Comparison of ENCODE assay signal across 20 mouse cellular contexts in the genomic region with DNA sequence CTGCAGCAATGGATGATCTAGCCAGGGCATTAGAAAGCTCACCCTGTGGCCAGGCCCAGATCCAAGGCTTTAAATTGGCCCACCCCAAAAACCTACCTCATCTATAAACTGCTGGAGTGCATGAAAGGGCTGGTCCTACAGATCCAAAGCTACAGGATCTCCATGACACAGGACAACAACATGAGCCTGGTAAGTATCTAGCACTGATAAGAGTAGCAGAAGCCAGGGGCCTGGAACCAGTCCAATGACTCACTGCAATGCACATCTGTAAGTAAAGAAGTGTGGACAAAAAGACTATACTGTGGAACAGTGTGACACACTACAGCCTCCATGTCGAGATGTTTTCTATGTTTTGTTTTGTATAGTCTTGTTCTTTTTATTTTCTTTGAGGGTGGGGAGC. TPM values are rescaled to one million over a fixed set of nuclear protein-coding genes. Genes with fewer than 3 reads are reported as not detected.
DNase-seq lines count a peak whose midpoint lies in the region; ATAC-seq lines count a peak whose summit lies in the region.
"Had no signal": no experiment of that assay in that cellular context is flagged by ENCODE, and none has a peak within 500 bp of the region (broad histone marks: within the 10 kb centered on the region; RNA-seq: fewer than 3 reads in every experiment).

No protein-coding gene starts in this region.

- peaks cover 6 to 26% of the 10 kb centered on the region in 2 experiments for H3K4me1 ChIP-seq in heart, embryonic 14.5 days (ENCODE audit: control insufficient read depth in 2 of 2, insufficient read depth in 2 of 2, low read length in 2 of 2)
- peaks cover 3% of the 10 kb centered on the region; the same call in 1 of the 2 replicates for H3K4me1 ChIP-seq in forebrain, embryonic 11.5 days (replicated peaks; ENCODE audit: control insufficient read depth, insufficient read depth, low read length)
- H3K4me1 ChIP-seq: embryonic facial prominence, embryonic 12.5 days had no signal

- H3K4me3 ChIP-seq in heart, embryonic 14.5 days (ENCODE audit: control insufficient read depth in 1 of 2, insufficient read depth in 1 of 2, low read depth in 1 of 2, low read length in 2 of 2) = no peak overlapping the region
- no peak overlapping the region for H3K4me3 ChIP-seq in forebrain, embryonic 11.5 days (ENCODE audit: low read depth, low read length)
- H3K4me3 ChIP-seq: embryonic facial prominence, embryonic 12.5 days; forebrain, embryonic 10.5 days; midbrain, embryonic 15.5 days had no signal

- WGBS in heart, embryonic 14.5 days = 15% methylated on average over 1 of the region's 1 CpGs
- 83% methylated on average over 1 of the region's 1 CpGs for WGBS in forebrain, embryonic 11.5 days

- H3K36me3 ChIP-seq in heart, embryonic 14.5 days (ENCODE audit: control insufficient read depth, insufficient read depth, low read length) = peaks cover 4% of the 10 kb centered on the region; the same call in 1 of the 2 replicates
- H3K36me3 ChIP-seq in forebrain, embryonic 11.5 days (ENCODE audit: control insufficient read depth, insufficient read depth, low read length) = no peaks in the 10 kb centered on the region

- DNase-seq in heart, postnatal 25 days (ENCODE audit: low spot score) = no peak
- DNase-seq in MEL-GATA-1-ER (ENCODE audit: extremely low read depth, low read depth) = peak; percentile 55
- DNase-seq in adrenal gland, adult 8-10 months = no peak
- no peak for DNase-seq in forebrain, embryonic 11.5 days (ENCODE audit: low spot score)
- DNase-seq: cerebellum, adult 11-12 months; kidney, adult 11 months; kidney, postnatal 14 days; thymus, postnatal 4 days had no signal

- H3K27me3 ChIP-seq in heart, embryonic 14.5 days (ENCODE audit: control insufficient read depth, insufficient read depth, low read length) = no peaks in the 10 kb centered on the region
- H3K27me3 ChIP-seq in forebrain, embryonic 11.5 days (ENCODE audit: control insufficient read depth, insufficient read depth, low read length) = no peaks in the 10 kb centered on the region
- H3K27me3 ChIP-seq: embryonic facial prominence, embryonic 12.5 days; midbrain, embryonic 15.5 days had no signal

- intact Hi-C loops in heart, postnatal 25 days (cut with DNase I) = no loop called here

- no peak overlapping the region for H3K4me2 ChIP-seq in heart, embryonic 14.5 days (ENCODE audit: low read length)
- H3K4me2 ChIP-seq in forebrain, embryonic 11.5 days (ENCODE audit: low read depth, low read length, severe bottlenecking) = no peak overlapping the region
- H3K4me2 ChIP-seq: embryonic facial prominence, embryonic 12.5 days; midbrain, embryonic 15.5 days had no signal

- ATAC-seq in heart, embryonic 14.5 days (ENCODE audit: insufficient number of reproducible peaks, insufficient read depth, low FRiP score, low read depth) = peak; percentile 64; the same call in 1 of the 2 replicates
- ATAC-seq in erythroblast, adult 5-6 weeks (replicated peaks; ENCODE audit: low FRiP score, poor library complexity, severe bottlenecking) = peak; percentile 55; the same call in 1 of the 2 replicates
- ATAC-seq in megakaryocyte-erythroid progenitor cell, adult 5-6 weeks (replicated peaks; ENCODE audit: low FRiP score, low TSS enrichment, poor library complexity, severe bottlenecking) = peak; percentile 82
- no peak for ATAC-seq in forebrain, embryonic 11.5 days (replicated peaks; ENCODE audit: low FRiP score)
- ATAC-seq: activated CD4-positive, CD25-positive, alpha-beta regulatory T cell, adult 4 months; CD4-positive, CD25-positive, alpha-beta regulatory T cell, adult 4 months; midbrain, embryonic 15.5 days had no signal

- no peak overlapping the region for H3K27ac ChIP-seq in heart, embryonic 14.5 days (replicated peaks in 1 of 2; ENCODE audit: control insufficient read depth in 1 of 2, insufficient read depth in 1 of 2, low read depth in 2 of 2, low read length in 2 of 2)
- no peak overlapping the region for H3K27ac ChIP-seq in forebrain, embryonic 11.5 days (ENCODE audit: low read depth, low read length)
- H3K27ac ChIP-seq: embryonic facial prominence, embryonic 12.5 days; forebrain, embryonic 10.5 days; midbrain, embryonic 15.5 days had no signal

- no peak overlapping the region for H3K9ac ChIP-seq in heart, embryonic 14.5 days (ENCODE audit: low read length)
- no peak overlapping the region for H3K9ac ChIP-seq in forebrain, embryonic 11.5 days (ENCODE audit: low read length)
- H3K9ac ChIP-seq: embryonic facial prominence, embryonic 12.5 days; midbrain, embryonic 15.5 days had no signal

- H3K9me3 ChIP-seq in heart, embryonic 14.5 days (ENCODE audit: control insufficient read depth, low read length) = no peaks in the 10 kb centered on the region
- no peaks in the 10 kb centered on the region for H3K9me3 ChIP-seq in forebrain, embryonic 11.5 days (ENCODE audit: control insufficient read depth, low read length)
- H3K9me3 ChIP-seq: embryonic facial prominence, embryonic 12.5 days; forebrain, embryonic 10.5 days; midbrain, embryonic 15.5 days had no signal

RNA-seq across cellular contexts. Expression of a gene that starts 13.9 kb away (rescaled TPM):
- 29.9 and 32.9 TPM in 2 replicates for polyA plus RNA-seq in heart, embryonic 14.5 days (2014; fragmentation: Nextera tagmentation; extraction: Ambion mirVana)
- total RNA-seq in heart, postnatal 25 days (2021) = 10 to 100 TPM; 33.8 to 34.3 TPM
- total RNA-seq in erythroblast, adult 5-6 weeks (2015; ENCODE audit: low replicate concordance) = 3.3 and 4.6 TPM in 2 replicates
- 3.1 and 4.0 TPM in 2 replicates for total RNA-seq in erythroblast, adult 5-6 weeks (2017; ENCODE audit: low replicate concordance)
- total RNA-seq in megakaryocyte-erythroid progenitor cell, adult 5-6 weeks (2014; fragmentation: Nextera tagmentation) = 18.1 and 20.7 TPM in 2 replicates
- 13.3 and 16.8 TPM in 2 replicates for total RNA-seq in megakaryocyte-erythroid progenitor cell, adult 5-6 weeks (2017)
- total RNA-seq in adrenal gland, adult 8-10 months (2022) = 10 to 100 TPM; 33.4 to 44.1 (median 37.5) TPM
- polyA plus RNA-seq in forebrain, embryonic 11.5 days (2014; fragmentation: Nextera tagmentation; extraction: Ambion mirVana) = 34.7 and 38.4 TPM in 2 replicates

RNA-seq across cellular contexts. Expression of a gene that starts 45.7 kb away (rescaled TPM):
- polyA plus RNA-seq in heart, embryonic 14.5 days (2014; fragmentation: Nextera tagmentation; extraction: Ambion mirVana) = not detected in 2 replicates
- total RNA-seq in heart, postnatal 25 days (2021) = not detected
- not detected in 2 replicates for total RNA-seq in erythroblast, adult 5-6 weeks (2015; ENCODE audit: low replicate concordance)
- not detected in 2 replicates for total RNA-seq in erythroblast, adult 5-6 weeks (2017; ENCODE audit: low replicate concordance)
- not detected in 2 replicates for total RNA-seq in megakaryocyte-erythroid progenitor cell, adult 5-6 weeks (2014; fragmentation: Nextera tagmentation)
- 0.38 TPM in 1 of 2 replicates, not detected in the other for total RNA-seq in megakaryocyte-erythroid progenitor cell, adult 5-6 weeks (2017)
- under 1 TPM in 1 of 4 experiments, not detected in 3; 0.32 TPM for total RNA-seq in adrenal gland, adult 8-10 months (2022)
- not detected in 2 replicates for polyA plus RNA-seq in forebrain, embryonic 11.5 days (2014; fragmentation: Nextera tagmentation; extraction: Ambion mirVana)
- total RNA-seq: gastrocnemius, postnatal 4 days had no signal
- polyA plus RNA-seq: activated CD4-positive, CD25-positive, alpha-beta regulatory T cell, adult 4 months; CD4-positive, CD25-positive, alpha-beta regulatory T cell, adult 4 months; embryonic facial prominence, embryonic 12.5 days; forebrain, embryonic 10.5 days; hindbrain, embryonic 11.5 days; limb, embryonic 14.5 days; spleen, adult 2 months had no signal
